ENCODE assay signal across 9 mouse cellular contexts in the genomic region with DNA sequence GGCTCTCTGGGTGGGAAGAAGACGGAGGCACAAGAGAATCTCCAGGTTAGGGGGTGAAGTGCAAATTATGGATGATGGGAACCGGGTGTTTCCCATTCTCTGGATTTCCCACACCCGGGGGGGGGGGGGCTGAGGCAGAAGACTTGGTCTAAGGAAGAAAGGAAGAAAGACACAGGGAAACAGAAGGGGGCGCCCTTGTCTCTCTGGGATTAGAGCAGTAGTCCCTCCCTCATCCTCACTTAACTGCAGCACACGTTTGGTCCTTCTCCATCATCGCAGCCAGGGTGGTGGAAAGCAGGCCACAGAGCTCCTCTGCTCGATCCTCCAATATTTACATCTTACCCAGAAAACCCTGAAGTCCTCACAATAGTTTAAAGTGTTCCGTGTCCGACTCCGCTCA. TPM values are rescaled to one million over a fixed set of nuclear protein-coding genes. Genes with fewer than 3 reads are reported as not detected.
DNase-seq lines count a peak whose midpoint lies in the region; ATAC-seq lines count a peak whose summit lies in the region.
"Had no signal": no experiment of that assay in that cellular context is flagged by ENCODE, and none has a peak within 500 bp of the region (broad histone marks: within the 10 kb centered on the region; RNA-seq: fewer than 3 reads in every experiment).

No protein-coding gene starts in this region.

- H3K36me3 ChIP-seq in kidney, embryonic 16.5 days (ENCODE audit: insufficient read depth, low read length) = no peaks in the 10 kb centered on the region
- no peaks in the 10 kb centered on the region for H3K36me3 ChIP-seq in forebrain, embryonic 15.5 days
- H3K36me3 ChIP-seq: midbrain, embryonic 12.5 days had no signal

- no peak overlapping the region for H3K4me2 ChIP-seq in kidney, embryonic 16.5 days (replicated peaks; ENCODE audit: low read depth, low read length)
- no peak overlapping the region for H3K4me2 ChIP-seq in forebrain, embryonic 15.5 days (replicated peaks)
- H3K4me2 ChIP-seq: midbrain, embryonic 12.5 days had no signal

- peak; percentile 72 for DNase-seq in kidney, adult 18-20 months
- peak; percentile 72 for DNase-seq in c-Kit-negative CD71-positive TER-119-positive erythroid progenitor cells, embryonic 14.5 days (ENCODE audit: low read depth, low spot score)
- peak; percentile 89 for DNase-seq in heart, postnatal 4 days
- peak; percentile 33 to 58 for DNase-seq in left cerebral cortex, postnatal 36 days (ENCODE audit: low spot score in 2 of 2)
- peak; percentile 19 for DNase-seq in naive thymus-derived CD4-positive, alpha-beta T cell, adult 2 months (ENCODE audit: low read depth)
- DNase-seq in testis, postnatal 14 days (ENCODE audit: low spot score) = peak; percentile 60

- no peak for ATAC-seq in kidney, embryonic 16.5 days (ENCODE audit: low FRiP score, low TSS enrichment)
- peak; percentile 32; the same call in 1 of the 2 replicates for ATAC-seq in forebrain, embryonic 15.5 days (replicated peaks)

- no peaks in the 10 kb centered on the region for H3K27me3 ChIP-seq in kidney, embryonic 16.5 days (ENCODE audit: insufficient read depth, low read length)
- no peaks in the 10 kb centered on the region for H3K27me3 ChIP-seq in forebrain, embryonic 15.5 days
- H3K27me3 ChIP-seq: midbrain, embryonic 12.5 days had no signal

- intact Hi-C loops in left cerebral cortex, postnatal 36 days (cut with DNase I) = loop anchor here (1.0 kb wide), 1 partner anchor 187 kb away; no protein-coding TSS in a partner anchor

- H3K9ac ChIP-seq in kidney, embryonic 16.5 days (replicated peaks; ENCODE audit: low read length) = no peak overlapping the region
- H3K9ac ChIP-seq in forebrain, embryonic 15.5 days (replicated peaks) = no peak overlapping the region
- H3K9ac ChIP-seq: midbrain, embryonic 12.5 days had no signal

- H3K4me1 ChIP-seq in kidney, embryonic 16.5 days (ENCODE audit: insufficient read depth, low read length) = no peaks in the 10 kb centered on the region
- no peaks in the 10 kb centered on the region for H3K4me1 ChIP-seq in forebrain, embryonic 15.5 days
- H3K4me1 ChIP-seq: midbrain, embryonic 12.5 days had no signal

- no peak overlapping the region for H3K4me3 ChIP-seq in kidney, embryonic 16.5 days (ENCODE audit: low read length)
- no peak overlapping the region for H3K4me3 ChIP-seq in forebrain, embryonic 15.5 days
- H3K4me3 ChIP-seq: midbrain, embryonic 12.5 days had no signal

- 36% methylated on average over 10 of the region's 10 CpGs for WGBS in kidney, embryonic 16.5 days
- 41% methylated on average over 10 of the region's 10 CpGs for WGBS in forebrain, embryonic 15.5 days

- H3K9me3 ChIP-seq in kidney, embryonic 16.5 days (ENCODE audit: low read length) = no peaks in the 10 kb centered on the region
- H3K9me3 ChIP-seq in forebrain, embryonic 15.5 days = no peaks in the 10 kb centered on the region
- H3K9me3 ChIP-seq: midbrain, embryonic 12.5 days had no signal

- no peak overlapping the region for H3K27ac ChIP-seq in kidney, embryonic 16.5 days (ENCODE audit: low read length)
- H3K27ac ChIP-seq in forebrain, embryonic 15.5 days (replicated peaks) = no peak overlapping the region
- H3K27ac ChIP-seq: midbrain, embryonic 12.5 days had no signal

RNA-seq across cellular contexts. Expression of gene Tomm7, which starts 46.8 kb away (rescaled TPM):
- 99.1 and 99.6 TPM in 2 replicates for polyA plus RNA-seq in kidney, embryonic 16.5 days (2015; fragmentation: Nextera tagmentation; extraction: Ambion mirVana)
- polyA plus RNA-seq in forebrain, embryonic 15.5 days (2015; fragmentation: Nextera tagmentation; extraction: Ambion mirVana) = 101 and 111 TPM in 2 replicates
- total RNA-seq in heart, postnatal 4 days (2021) = 10 to 100 TPM; 85.6 to 96.9 TPM
- 10 to 100 TPM; 77.6 to 86.2 TPM for total RNA-seq in left cerebral cortex, postnatal 36 days (2021)

Comparison
In these comparisons a context has a peak if more than half of its experiments do, and no peak if none do; other contexts are left out.
1. DNase-seq: peak in every context shown above with its lines; median percentile 89 in heart, postnatal 4 days; 72 in kidney, adult 18-20 months; 72 in c-Kit-negative CD71-positive TER-119-positive erythroid progenitor cells, embryonic 14.5 days; 60 in testis, postnatal 14 days; 46 in left cerebral cortex, postnatal 36 days; 19 in naive thymus-derived CD4-positive, alpha-beta T cell, adult 2 months.